8 mouse cellular contexts compared by ENCODE assay signal in genomic region chr12:85474298-85475231, GRCm38 (mm10). TPM values are rescaled to one million over a fixed set of nuclear protein-coding genes. Genes with fewer than 3 reads are reported as not detected.
DNase-seq lines count a peak whose midpoint lies in the region; ATAC-seq and TF ChIP-seq lines count a peak whose summit lies in the region.

No protein-coding gene starts in this region.

- no peaks in the 10 kb centered on the region for H3K9me3 ChIP-seq in limb, embryonic 15.5 days
- no peaks in the 10 kb centered on the region for H3K9me3 ChIP-seq in midbrain, postnatal 0 days (ENCODE audit: low read length)
- no peaks in the 10 kb centered on the region for H3K9me3 ChIP-seq in stomach, postnatal 0 days (ENCODE audit: control insufficient read depth, low read length)

- peak overlapping the region; percentile 55 for H3K9ac ChIP-seq in limb, embryonic 15.5 days
- H3K9ac ChIP-seq in midbrain, postnatal 0 days (replicated peaks; ENCODE audit: low read length, poor library complexity, severe bottlenecking), result peak overlapping the region; percentile 50
- peak overlapping the region; percentile 79 for H3K9ac ChIP-seq in stomach, postnatal 0 days (ENCODE audit: low read length)

- no peaks in the 10 kb centered on the region for H3K36me3 ChIP-seq in kidney, adult 2 months (ENCODE audit: control insufficient read depth, insufficient read depth, low read length)
- peaks cover 5% of the 10 kb centered on the region; the same call in 1 of the 2 replicates for H3K36me3 ChIP-seq in limb, embryonic 15.5 days
- no peaks in the 10 kb centered on the region for H3K36me3 ChIP-seq in midbrain, postnatal 0 days (ENCODE audit: insufficient read depth, low read length)
- H3K36me3 ChIP-seq in stomach, postnatal 0 days (ENCODE audit: control insufficient read depth, insufficient read depth, low read length), result peaks cover 4% of the 10 kb centered on the region; the same call in 1 of the 2 replicates

- ATAC-seq in limb, embryonic 15.5 days (ENCODE audit: insufficient number of reproducible peaks, low FRiP score, low TSS enrichment, low read depth), result 0 out of 2 replicates have a peak, but pooled peaks have one; percentile 11
- no peak for ATAC-seq in midbrain, postnatal 0 days (ENCODE audit: low FRiP score)
- no peak; the same call in 1 of the 2 replicates for ATAC-seq in stomach, postnatal 0 days (ENCODE audit: low FRiP score, low TSS enrichment)

- peaks cover 6% of the 10 kb centered on the region; the same call in 1 of the 2 replicates for H3K4me1 ChIP-seq in cortical plate, adult 2 months (ENCODE audit: control insufficient read depth, insufficient read depth, low read length)
- peaks cover 9% of the 10 kb centered on the region; the same call in 1 of the 2 replicates for H3K4me1 ChIP-seq in kidney, adult 2 months (ENCODE audit: control insufficient read depth, insufficient read depth, low read length)
- peaks cover 46% of the 10 kb centered on the region for H3K4me1 ChIP-seq in limb, embryonic 15.5 days
- H3K4me1 ChIP-seq in midbrain, postnatal 0 days (ENCODE audit: insufficient read depth, low read length), result peaks cover 9% of the 10 kb centered on the region
- H3K4me1 ChIP-seq in stomach, postnatal 0 days (replicated peaks; ENCODE audit: control insufficient read depth, insufficient read depth), result 0 out of 2 replicates have a peak, but pooled peaks cover 2% of the 10 kb centered on the region

- TF ChIP-seq CTCF in cortical plate, adult 2 months (IDR thresholded peaks at IDR 0.05; ENCODE audit: extremely low read depth, insufficient read depth, low read length), result no peak
- no peak for TF ChIP-seq CTCF in kidney, adult 2 months (conservative IDR thresholded peaks at IDR 0.05; ENCODE audit: insufficient read depth, insufficient read length, low read depth, low read length)
- TF ChIP-seq CTCF in midbrain, postnatal 0 days (IDR thresholded peaks at IDR 0.05), result no peak
- no peak for TF ChIP-seq CTCF in stomach, postnatal 0 days (IDR thresholded peaks at IDR 0.05; ENCODE audit: low read depth)

- no peak overlapping the region for H3K27ac ChIP-seq in cortical plate, adult 2 months (ENCODE audit: insufficient read depth, low read length)
- no peak overlapping the region; the same call in 1 of the 2 replicates for H3K27ac ChIP-seq in kidney, adult 2 months (ENCODE audit: insufficient read depth, low read depth, low read length)
- H3K27ac ChIP-seq in limb, embryonic 15.5 days, result peak overlapping the region; percentile 94
- no peak overlapping the region; the same call in 1 of the 2 replicates for H3K27ac ChIP-seq in midbrain, postnatal 0 days (ENCODE audit: low read depth, low read length)
- H3K27ac ChIP-seq in stomach, postnatal 0 days (replicated peaks), result peak overlapping the region; percentile 95

- DNase-seq in spleen, adult 12 weeks (ENCODE audit: low spot score), result peak; percentile 53
- DNase-seq in spleen, postnatal 14 days (ENCODE audit: low spot score in 2 of 2), result no peak
- peak; percentile 74 to 79 for DNase-seq in heart, adult 18-20 months
- DNase-seq in kidney, adult 2 months, result no peak
- DNase-seq in midbrain, postnatal 0 days (ENCODE audit: low spot score), result peak; percentile 62
- DNase-seq in stomach, postnatal 0 days (ENCODE audit: low spot score), result peak; percentile 69

- TF ChIP-seq POLR2A in cortical plate, adult 2 months (IDR thresholded peaks at IDR 0.05; ENCODE audit: extremely low read depth, insufficient read depth, low read length), result peak; percentile 45; the same call in 1 of the 2 replicates
- no peak for TF ChIP-seq POLR2A in kidney, adult 2 months (IDR thresholded peaks at IDR 0.05; ENCODE audit: low read depth, low read length)

- peak overlapping the region; percentile 93 for H3K4me3 ChIP-seq in cortical plate, adult 2 months (ENCODE audit: insufficient read depth, low read length)
- peak overlapping the region; percentile 68 for H3K4me3 ChIP-seq in kidney, adult 2 months (ENCODE audit: insufficient read depth, low read depth, low read length)
- peak overlapping the region; percentile 64 for H3K4me3 ChIP-seq in limb, embryonic 15.5 days
- peak overlapping the region; percentile 55 for H3K4me3 ChIP-seq in midbrain, postnatal 0 days (ENCODE audit: low read depth, low read length)
- H3K4me3 ChIP-seq in stomach, postnatal 0 days (ENCODE audit: low read depth, low read length), result peak overlapping the region; percentile 79

- 2% methylated on average over 48 of the region's 49 CpGs for WGBS in kidney, adult 2 months
- under 1% methylated on average over 49 of the region's 49 CpGs for WGBS in limb, embryonic 15.5 days
- under 1% methylated on average over 47 of the region's 49 CpGs for WGBS in midbrain, postnatal 0 days
- under 1% methylated on average over 49 of the region's 49 CpGs for WGBS in stomach, postnatal 0 days

- H3K27me3 ChIP-seq in kidney, adult 2 months (replicated peaks; ENCODE audit: control insufficient read depth, insufficient read depth, low read length), result no peaks in the 10 kb centered on the region
- H3K27me3 ChIP-seq in limb, embryonic 15.5 days, result peaks cover 23% of the 10 kb centered on the region
- H3K27me3 ChIP-seq in midbrain, postnatal 0 days (ENCODE audit: insufficient read depth, low read length), result peaks cover 15% of the 10 kb centered on the region
- H3K27me3 ChIP-seq in stomach, postnatal 0 days (ENCODE audit: control insufficient read depth, insufficient read depth, low read length), result no peaks in the 10 kb centered on the region

- no peak for TF ChIP-seq EP300 in stomach, postnatal 0 days (optimal IDR thresholded peaks at IDR 0.05)

- H3K4me2 ChIP-seq in limb, embryonic 15.5 days, result peak overlapping the region; percentile 96
- peak overlapping the region; percentile 100 for H3K4me2 ChIP-seq in midbrain, postnatal 0 days (ENCODE audit: low read depth, low read length, poor library complexity, severe bottlenecking)
- peak overlapping the region; percentile 95 for H3K4me2 ChIP-seq in stomach, postnatal 0 days (replicated peaks; ENCODE audit: low read depth)

RNA-seq across cellular contexts. Expression of gene Fos, which starts 0.9 kb away (rescaled TPM):
- 24.3 and 41.8 TPM in 2 replicates for polyA plus RNA-seq in cortical plate, adult 2 months (2012; rRNA removed)
- total RNA-seq in heart, adult 18-20 months (2021), result 1 to 10 TPM; 2.1 to 5.4 TPM
- 1.2 and 1.3 TPM in 2 replicates for polyA plus RNA-seq in kidney, adult 2 months (2012; rRNA removed)
- 38.8 and 48.3 TPM in 2 replicates for polyA plus RNA-seq in limb, embryonic 15.5 days (2015; fragmentation: Nextera tagmentation; extraction: Ambion mirVana)
- 9.7 and 14.6 TPM in 2 replicates for total RNA-seq in midbrain, postnatal 0 days (2014; rRNA removed)
- 7.3 and 10.0 TPM in 2 replicates for polyA plus RNA-seq in midbrain, postnatal 0 days (2015; fragmentation: Nextera tagmentation; extraction: Ambion mirVana)
- 18.2 and 23.2 TPM in 2 replicates for polyA plus RNA-seq in stomach, postnatal 0 days (2015; fragmentation: Nextera tagmentation; extraction: Ambion mirVana)

Comparison
In these comparisons a context has a peak if more than half of its experiments do, and no peak if none do; other contexts are left out.
1. DNase-seq: peak in spleen, adult 12 weeks (single experiment), heart, adult 18-20 months (2 of 2), midbrain, postnatal 0 days (single experiment) and stomach, postnatal 0 days (single experiment); none in spleen, postnatal 14 days (0 of 2) and kidney, adult 2 months (single experiment).
2. H3K27ac ChIP-seq: peak in limb, embryonic 15.5 days (single experiment) and stomach, postnatal 0 days (single experiment); none in cortical plate, adult 2 months (single experiment), kidney, adult 2 months (single experiment) and midbrain, postnatal 0 days (single experiment).
3. Peak in every context shown above with its lines, with median percentiles within 50 percentile points of each other: H3K4me3 ChIP-seq, H3K4me2 ChIP-seq and H3K9ac ChIP-seq.